Mouse (Mus musculus) gastrocnemius, adult 2 months (tissue): Measurements from ENCODE around the gene Calcb. TPM values are rescaled to one million over a fixed set of nuclear protein-coding genes. Genes with fewer than 3 reads are reported as not detected.

Source experiments
- DNase-seq: peaks from one replicate; pipeline ENCODE4 v3.0.0; 2022
- H3K27ac ChIP-seq: fragments of 200-600 bp; 2 replicates; pipeline ENCODE4 v1.8.1; 2022; ENCODE audit warnings: mild to moderate bottlenecking
- H3K4me3 ChIP-seq: fragments of 200-600 bp; 2 replicates; pipeline ENCODE4 v1.8.1; 2022; ENCODE audit warnings: mild to moderate bottlenecking, moderate library complexity
- CTCF ChIP-seq: fragments of 200-600 bp; IDR thresholded peaks from 2 replicates; pipeline ENCODE4 v1.8.1; 2022; ENCODE audit warnings: antibody characterized with exemption, mild to moderate bottlenecking, moderate library complexity
- intact Hi-C: fragments of 180-260 bp; cut with DNase I; formaldehyde crosslinking; loops from one replicate; pipeline ENCODE4 v1.15.1; 2025
- total RNA-seq, 2 experiments: library from RNA; stranded (reverse); gene quantifications; 2 replicates each; pipeline ENCODE4 v1.2.3; 2021

Gene Calcb
- total RNA-seq, 2 experiments from 2014 or later: not detected

- no peak for TF ChIP-seq CTCF
- no peak overlapping the region for H3K4me3 ChIP-seq
- intact Hi-C loops: no loop called here
- H3K27ac ChIP-seq: no peak overlapping the region
- no peak for DNase-seq
Observed at GRCm38 (mm10) chr7:114765273-114765672, 46.8 kb downstream of the Calcb start.

- no peak overlapping the region for H3K4me3 ChIP-seq
Observed at GRCm38 (mm10) chr7:114766523-114766922, 48.1 kb downstream of the Calcb start.

GRCm38 (mm10) chr7:114768516-114768915, 50.1 kb downstream of the Calcb start:
- TF ChIP-seq CTCF: no peak
- intact Hi-C loops: no loop called here
- no peak overlapping the region for H3K4me3 ChIP-seq
- DNase-seq: no peak
- no peak overlapping the region for H3K27ac ChIP-seq

More at GRCm38 (mm10) chr7:114766523-114766922, 48.1 kb downstream of the Calcb start:
- intact Hi-C loops: no loop called here
- H3K27ac ChIP-seq: no peak overlapping the region
- no peak for TF ChIP-seq CTCF
- no peak for DNase-seq

- TF ChIP-seq CTCF: no peak
- intact Hi-C loops: no loop called here
- H3K27ac ChIP-seq: no peak overlapping the region
- H3K4me3 ChIP-seq: no peak overlapping the region
- no peak for DNase-seq
Observed at GRCm38 (mm10) chr7:114769041-114769440, 50.6 kb downstream of the Calcb start.

GRCm38 (mm10) chr7:114770586-114770985, 52.1 kb downstream of the Calcb start:
- Histone ChIP-seq H3K27ac (no peak overlapping the region), H3K4me3 (no peak overlapping the region)
- DNase-seq: no peak
- intact Hi-C loops: no loop called here
- TF ChIP-seq CTCF: no peak

- no peak for DNase-seq
- TF ChIP-seq CTCF: no peak
- intact Hi-C loops: no loop called here
- Histone ChIP-seq H3K27ac (no peak overlapping the region), H3K4me3 (no peak overlapping the region)
Observed at GRCm38 (mm10) chr7:114771801-114772200, 53.4 kb downstream of the Calcb start.

Other genes starting within 250 kb of the Calcb start
- under 1 TPM; 0.20 TPM for gene Cyp2r1, start 155.7 kb upstream of the Calcb start, total RNA-seq
- gene Calca, start 82.3 kb upstream of the Calcb start, total RNA-seq: not detected
- 1 to 10 TPM in 1 of 2 experiments, under 1 TPM in 1; 0.48 to 1.9 TPM for gene Insc, start 25.1 kb downstream of the Calcb start, total RNA-seq